Mouse (Mus musculus) neural tube, embryonic 14.5 days (tissue): ENCODE measurements around the gene Slc25a34. TPM values are rescaled to one million over a fixed set of nuclear protein-coding genes. Genes with fewer than 3 reads are reported as not detected.

Source experiments
- ATAC-seq: fragments of 200-750 bp; cut with Nextera tagmentation; 2 replicates; pipeline ENCODE4 v1.8.0; 2017; ENCODE audit warnings: low read depth, mild to moderate bottlenecking, moderate TSS enrichment, moderate library complexity
- H3K27ac ChIP-seq: fragments of 300-500 bp; sonication (generic); 2 replicates; pipeline ENCODE4 v1.5.1; 2014; ENCODE audit warnings: low read depth, mild to moderate bottlenecking, control low read depth, low read length, moderate library complexity, mixed read lengths
- H3K27me3 ChIP-seq: fragments of 300-500 bp; sonication (generic); 2 replicates; pipeline ENCODE4 v1.6.1; 2014; ENCODE audit warnings: low read length; ENCODE audit not compliant: control insufficient read depth, insufficient read depth
- H3K36me3 ChIP-seq: fragments of 300-500 bp; sonication (generic); 2 replicates; pipeline ENCODE4 v1.6.1; 2014; ENCODE audit warnings: low read length, mixed read lengths; ENCODE audit not compliant: control insufficient read depth, insufficient read depth
- H3K4me1 ChIP-seq: fragments of 300-500 bp; sonication (generic); 2 replicates; pipeline ENCODE4 v1.6.1; 2014; ENCODE audit warnings: low read length; ENCODE audit not compliant: control insufficient read depth, insufficient read depth
- H3K4me2 ChIP-seq: fragments of 300-500 bp; sonication (generic); 2 replicates; pipeline ENCODE4 v1.6.1; 2014; ENCODE audit warnings: mild to moderate bottlenecking, low read depth, low read length, control low read depth
- H3K4me3 ChIP-seq: fragments of 300-500 bp; sonication (generic); 2 replicates; pipeline ENCODE4 v1.5.1; 2014; ENCODE audit warnings: low read depth, low read length, control low read depth, mixed read lengths
- H3K9ac ChIP-seq: fragments of 300-500 bp; sonication (generic); replicated peaks from 2 replicates; pipeline ENCODE4 v1.6.1; 2014; ENCODE audit warnings: low read depth, mild to moderate bottlenecking, control low read depth, low read length, mixed read lengths
- H3K9me3 ChIP-seq: fragments of 300-500 bp; sonication (generic); 2 replicates; pipeline ENCODE4 v1.6.1; 2016; ENCODE audit warnings: low read length; ENCODE audit not compliant: control insufficient read depth
- WGBS: fragments of 180-500 bp; shearing (Covaris S2); extraction: QIAGEN DNeasy Blood & Tissue Kit; methylation state at CpG from one replicate; pipeline ENCODE4 v1.1.7; 2014; 5-methylcytosine and 5-hydroxymethylcytosine counted together
- polyA plus RNA-seq: library from polyadenylated mRNA; unstranded; fragments of >200 nt; fragmentation: Nextera tagmentation; extraction: Ambion mirVana; gene quantifications from 2 replicates; pipeline ENCODE4 v1.2.1, GENCODE M21; 2014

The Slc25a34 gene
- polyA plus RNA-seq, 1 experiment from 2014 or later = not detected

GRCm38 (mm10) chr4:141649244-141649643 lies 25.6 kb upstream of the Slc25a34 start:
- no peak overlapping the region for H3K9ac ChIP-seq

GRCm38 (mm10) chr4:141648262-141648661 lies 24.6 kb upstream of the Slc25a34 start:
- Histone ChIP-seq H3K27me3 (no peaks in the 10 kb centered on the region), H3K9me3 (no peaks in the 10 kb centered on the region), H3K9ac (no peak overlapping the region), H3K4me2 (no peak overlapping the region), H3K4me1 (peaks cover 13% of the 10 kb centered on the region), H3K27ac (no peak overlapping the region), H3K36me3 (no peaks in the 10 kb centered on the region), H3K4me3 (no peak overlapping the region)
- 82% methylated on average over 5 of the region's 5 CpGs for WGBS
- no peak for ATAC-seq

More at GRCm38 (mm10) chr4:141649244-141649643, 25.6 kb upstream of the Slc25a34 start:
- no peaks in the 10 kb centered on the region for H3K9me3 ChIP-seq
- H3K4me2 ChIP-seq = no peak overlapping the region
- ATAC-seq = 0 out of 2 replicates have a peak, but pooled peaks have one; percentile 50
- peaks cover 5% of the 10 kb centered on the region for H3K4me1 ChIP-seq
- no peak overlapping the region for H3K4me3 ChIP-seq
- no peaks in the 10 kb centered on the region for H3K27me3 ChIP-seq
- H3K36me3 ChIP-seq = no peaks in the 10 kb centered on the region
- WGBS = 60% methylated on average over 6 of the region's 6 CpGs
- H3K27ac ChIP-seq = peak overlapping the region; percentile 36

GRCm38 (mm10) chr4:141647187-141647586 lies 23.6 kb upstream of the Slc25a34 start:
- H3K4me3 ChIP-seq = no peak overlapping the region
- H3K27ac ChIP-seq = no peak overlapping the region
- H3K36me3 ChIP-seq = no peaks in the 10 kb centered on the region
- no peaks in the 10 kb centered on the region for H3K27me3 ChIP-seq
- ATAC-seq = no peak
- WGBS = 95% methylated on average over 3 of the region's 3 CpGs
- H3K9me3 ChIP-seq = no peaks in the 10 kb centered on the region
- H3K9ac ChIP-seq = no peak overlapping the region
- H3K4me1 ChIP-seq = peaks cover 13% of the 10 kb centered on the region
- no peak overlapping the region for H3K4me2 ChIP-seq

GRCm38 (mm10) chr4:141645988-141646387 lies 22.4 kb upstream of the Slc25a34 start:
- 96% methylated on average over 8 of the region's 8 CpGs for WGBS
- ATAC-seq = no peak
- H3K4me2 ChIP-seq = no peak overlapping the region
- H3K9ac ChIP-seq = no peak overlapping the region
- no peak overlapping the region for H3K4me3 ChIP-seq
- H3K4me1 ChIP-seq = peaks cover 13% of the 10 kb centered on the region
- H3K27me3 ChIP-seq = no peaks in the 10 kb centered on the region
- H3K36me3 ChIP-seq = peaks cover 8% of the 10 kb centered on the region; the same call in 1 of the 2 replicates
- no peak overlapping the region for H3K27ac ChIP-seq
- no peaks in the 10 kb centered on the region for H3K9me3 ChIP-seq

GRCm38 (mm10) chr4:141643118-141643855 lies 19.7 kb upstream of the Slc25a34 start:
- Histone ChIP-seq H3K4me3 (no peak overlapping the region), H3K27ac (peak overlapping the region; percentile 46; the same call in 1 of the 2 replicates), H3K4me1 (peaks cover 9% of the 10 kb centered on the region), H3K27me3 (no peaks in the 10 kb centered on the region), H3K4me2 (no peak overlapping the region), H3K9ac (no peak overlapping the region), H3K36me3 (peaks cover 8% of the 10 kb centered on the region; the same call in 1 of the 2 replicates), H3K9me3 (no peaks in the 10 kb centered on the region)
- peak; percentile 74; the same call in 1 of the 2 replicates for ATAC-seq
- 38% methylated on average over 7 of the region's 7 CpGs for WGBS

GRCm38 (mm10) chr4:141641961-141642811 lies 18.6 kb upstream of the Slc25a34 start:
- Histone ChIP-seq H3K4me1 (peaks cover 9% of the 10 kb centered on the region), H3K36me3 (peaks cover 12% of the 10 kb centered on the region), H3K27me3 (no peaks in the 10 kb centered on the region), H3K4me3 (no peak overlapping the region), H3K27ac (0 out of 2 replicates have a peak overlapping the region, but pooled peaks have one; percentile 4), H3K4me2 (no peak overlapping the region), H3K9ac (no peak overlapping the region), H3K9me3 (no peaks in the 10 kb centered on the region)
- 93% methylated on average over 25 of the region's 25 CpGs for WGBS
- ATAC-seq = no peak

GRCm38 (mm10) chr4:141641353-141641771 lies 17.7 kb upstream of the Slc25a34 start:
- no peaks in the 10 kb centered on the region for H3K9me3 ChIP-seq
- WGBS = 90% methylated on average over 7 of the region's 7 CpGs
- no peak overlapping the region for H3K9ac ChIP-seq
- no peak overlapping the region for H3K27ac ChIP-seq
- H3K4me3 ChIP-seq = no peak overlapping the region
- H3K27me3 ChIP-seq = no peaks in the 10 kb centered on the region
- no peak overlapping the region for H3K4me2 ChIP-seq
- peaks cover 18% of the 10 kb centered on the region for H3K36me3 ChIP-seq
- no peak for ATAC-seq
- peaks cover 9% of the 10 kb centered on the region for H3K4me1 ChIP-seq

- Histone ChIP-seq H3K9me3 (no peaks in the 10 kb centered on the region), H3K27me3 (no peaks in the 10 kb centered on the region), H3K36me3 (peaks cover 26% of the 10 kb centered on the region), H3K9ac (no peak overlapping the region), H3K27ac (no peak overlapping the region), H3K4me1 (peaks cover 9% of the 10 kb centered on the region), H3K4me3 (no peak overlapping the region), H3K4me2 (no peak overlapping the region)
- WGBS = 77% methylated on average over 11 of the region's 11 CpGs
- ATAC-seq = no peak
These were observed 15.9 kb upstream of the Slc25a34 start for GRCm38 (mm10) chr4:141639474-141639873.

- Histone ChIP-seq H3K4me3 (no peak overlapping the region), H3K9ac (no peak overlapping the region), H3K27ac (no peak overlapping the region), H3K9me3 (no peaks in the 10 kb centered on the region), H3K4me2 (no peak overlapping the region), H3K27me3 (no peaks in the 10 kb centered on the region), H3K4me1 (no peaks in the 10 kb centered on the region), H3K36me3 (peaks cover 40% of the 10 kb centered on the region)
- 95% methylated on average over 5 of the region's 5 CpGs for WGBS
- no peak for ATAC-seq
These were observed 13.1 kb upstream of the Slc25a34 start for GRCm38 (mm10) chr4:141636693-141637092.
